Mouse (Mus musculus): ENCODE measurements around the gene Trim31. TPM values are rescaled to one million over a fixed set of nuclear protein-coding genes. Genes with fewer than 3 reads are reported as not detected.

Trim31 gene
- polyA plus RNA-seq, 2 experiments = not detected

- H3K27me3 ChIP-seq (ENCODE audit: control insufficient read depth, insufficient read depth, low read length) = peaks cover 55% of the 10 kb centered on the region
- ATAC-seq (ENCODE audit: insufficient read depth) (no peak), DNase-seq (ENCODE audit: low read depth in 3 of 3, low spot score in 3 of 3) (no peak)
- H3K9me3 ChIP-seq (ENCODE audit: control insufficient read depth, low read length) = no peaks in the 10 kb centered on the region
- WGBS (ENCODE audit: insufficient replicate concordance) = 2% methylated on average over 61 of the region's 62 CpGs
- peak overlapping the region; percentile 35 to 36 for H3K4me3 ChIP-seq (ENCODE audit: insufficient read depth in 1 of 2, low read depth in 2 of 2, low read length in 2 of 2)
- TF ChIP-seq EP300 (IDR thresholded peaks at IDR 0.05; ENCODE audit: low read depth) (no peak), CTCF (IDR thresholded peaks at IDR 0.05; ENCODE audit: low read depth) (0 out of 2 replicates have a peak, but pooled peaks have one; percentile 13)
- H3K4me1 ChIP-seq (replicated peaks; ENCODE audit: control insufficient read depth in 2 of 2, insufficient read depth in 2 of 2, low read length in 1 of 2) = peaks cover 7 to 11% of the 10 kb centered on the region in 2 experiments
- H3K9ac ChIP-seq (replicated peaks) = no peak overlapping the region
- H3K36me3 ChIP-seq (replicated peaks; ENCODE audit: control insufficient read depth, insufficient read depth, low read depth) = no peaks in the 10 kb centered on the region; the same call in 1 of the 2 replicates
- peak overlapping the region; percentile 53 for H3K4me2 ChIP-seq (ENCODE audit: low read depth)
- H3K27ac ChIP-seq = no peak overlapping the region
Measured at GRCm38 (mm10) chr17:36947051-36947819, 49.3 kb downstream of the Trim31 start.

GRCm38 (mm10) chr17:36948286-36948685 lies 50.4 kb downstream of the Trim31 start:
- ATAC-seq (ENCODE audit: insufficient read depth) = no peak
- DNase-seq (ENCODE audit: low read depth in 3 of 3, low spot score in 3 of 3) = no peak
- Histone ChIP-seq H3K36me3 (replicated peaks; ENCODE audit: control insufficient read depth, insufficient read depth, low read depth) (no peaks in the 10 kb centered on the region; the same call in 1 of the 2 replicates), H3K9ac (replicated peaks) (no peak overlapping the region), H3K27me3 (ENCODE audit: control insufficient read depth, insufficient read depth, low read length) (peaks cover 45% of the 10 kb centered on the region), H3K27ac (no peak overlapping the region), H3K4me3 (ENCODE audit: insufficient read depth in 1 of 2, low read depth in 2 of 2, low read length in 2 of 2) (no peak overlapping the region), H3K4me2 (ENCODE audit: low read depth) (no peak overlapping the region), H3K9me3 (ENCODE audit: control insufficient read depth, low read length) (no peaks in the 10 kb centered on the region), H3K4me1 (replicated peaks; ENCODE audit: control insufficient read depth in 2 of 2, insufficient read depth in 2 of 2, low read length in 1 of 2) (peaks cover 7 to 11% of the 10 kb centered on the region in 2 experiments)
- TF ChIP-seq CTCF (IDR thresholded peaks at IDR 0.05; ENCODE audit: low read depth) (no peak), EP300 (IDR thresholded peaks at IDR 0.05; ENCODE audit: low read depth) (no peak)
- WGBS (ENCODE audit: insufficient replicate concordance) = 81% methylated on average over 1 of the region's 1 CpGs

DNA sequence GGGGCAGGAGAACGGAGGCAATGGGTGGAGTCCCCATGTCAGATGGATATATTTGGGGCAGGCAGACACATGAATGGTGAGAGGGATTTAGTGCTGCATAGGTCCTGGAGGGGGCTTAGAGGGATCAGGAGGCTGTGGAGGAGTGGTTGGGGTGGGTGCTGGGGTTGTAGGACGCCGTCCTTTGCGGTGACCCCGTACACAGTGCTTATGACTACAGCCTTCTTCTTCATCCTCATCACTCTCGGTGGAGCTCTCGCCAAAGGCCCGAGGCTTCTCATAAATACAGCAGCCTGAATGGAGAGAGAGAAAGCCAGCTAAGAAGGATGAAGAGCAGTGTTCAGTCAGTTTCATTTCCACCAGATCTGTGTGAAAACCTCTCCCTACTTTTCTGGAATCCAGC lies 51.3 kb downstream of the Trim31 start:
- H3K36me3 ChIP-seq (replicated peaks; ENCODE audit: control insufficient read depth, insufficient read depth, low read depth) = no peaks in the 10 kb centered on the region; the same call in 1 of the 2 replicates
- H3K4me2 ChIP-seq (ENCODE audit: low read depth) = no peak overlapping the region
- H3K4me3 ChIP-seq (ENCODE audit: insufficient read depth in 1 of 2, low read depth in 2 of 2, low read length in 2 of 2) = no peak overlapping the region
- TF ChIP-seq EP300 (IDR thresholded peaks at IDR 0.05; ENCODE audit: low read depth) (no peak), CTCF (IDR thresholded peaks at IDR 0.05; ENCODE audit: low read depth) (no peak)
- DNase-seq (ENCODE audit: low read depth in 3 of 3, low spot score in 3 of 3) (no peak), ATAC-seq (ENCODE audit: insufficient read depth) (no peak)
- H3K9ac ChIP-seq (replicated peaks) = no peak overlapping the region
- 78% methylated on average over 8 of the region's 8 CpGs for WGBS (ENCODE audit: insufficient replicate concordance)
- peaks cover 37% of the 10 kb centered on the region for H3K27me3 ChIP-seq (ENCODE audit: control insufficient read depth, insufficient read depth, low read length)
- peaks cover 7 to 11% of the 10 kb centered on the region in 2 experiments for H3K4me1 ChIP-seq (replicated peaks; ENCODE audit: control insufficient read depth in 2 of 2, insufficient read depth in 2 of 2, low read length in 1 of 2)
- no peaks in the 10 kb centered on the region for H3K9me3 ChIP-seq (ENCODE audit: control insufficient read depth, low read length)
- no peak overlapping the region for H3K27ac ChIP-seq

DNA sequence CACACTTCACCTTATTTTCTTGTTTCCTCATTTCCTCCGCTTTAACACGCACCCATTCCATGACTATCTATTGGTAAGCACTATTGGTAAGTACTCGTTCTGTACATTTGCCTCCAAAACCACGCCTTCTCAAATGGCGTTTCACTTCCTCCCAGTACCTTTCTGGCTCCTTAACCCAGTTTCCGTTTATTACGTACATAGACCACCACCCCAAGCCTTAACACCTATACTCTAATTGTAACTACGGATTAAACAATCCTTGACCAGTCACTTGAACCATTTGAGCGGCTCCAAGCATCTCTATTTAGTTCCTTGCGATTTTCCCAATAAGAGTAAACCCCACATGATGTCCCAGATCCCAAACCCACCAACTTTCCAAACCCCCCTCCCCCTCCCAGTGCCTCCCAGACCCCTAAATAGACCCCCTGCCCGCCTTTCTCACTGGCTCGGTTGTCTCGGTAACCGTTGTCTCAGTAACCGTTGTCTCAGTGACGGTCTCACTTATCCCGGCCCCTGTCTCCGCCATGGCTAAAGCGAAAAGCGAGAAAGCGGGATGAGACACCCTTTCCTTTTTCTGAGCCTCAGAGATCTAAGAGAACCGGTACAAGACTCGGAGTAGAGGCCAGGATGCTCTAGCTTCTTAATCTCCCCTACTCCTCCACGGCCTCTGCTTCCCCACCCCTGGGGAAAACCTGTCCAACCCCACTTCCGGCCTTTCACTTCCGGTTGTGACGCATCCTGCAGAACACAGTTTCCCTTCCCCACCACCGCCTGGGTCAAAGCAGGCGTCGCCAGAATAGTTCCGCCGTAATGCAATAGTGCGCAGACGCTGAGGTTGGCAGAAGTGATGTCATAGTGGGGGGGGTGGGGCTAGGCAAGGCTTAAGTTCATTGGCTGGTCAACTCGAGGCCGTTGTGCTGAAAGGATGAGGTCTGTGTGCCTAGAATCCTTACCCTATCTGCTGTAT lies 53.3 kb downstream of the Trim31 start, which contains the start of gene Ppp1r11:
TSS of gene Ppp1r11 (minus strand) at position 761 of the 967 bp plus-strand sequence.
- peak; percentile 94 to 96 (median 96) for DNase-seq (ENCODE audit: low read depth in 3 of 3, low spot score in 3 of 3)
- Histone ChIP-seq H3K4me3 (ENCODE audit: insufficient read depth in 1 of 2, low read depth in 2 of 2, low read length in 2 of 2) (peak within 1 kb of the TSS; percentile 73 to 95), H3K4me1 (replicated peaks; ENCODE audit: control insufficient read depth in 2 of 2, insufficient read depth in 2 of 2, low read length in 1 of 2) (peaks cover 7 to 11% of the 10 kb centered on the region in 2 experiments), H3K36me3 (replicated peaks; ENCODE audit: control insufficient read depth, insufficient read depth, low read depth) (no peaks in the 10 kb centered on the region; the same call in 1 of the 2 replicates), H3K27ac (peak within 1 kb of the TSS; percentile 38), H3K9ac (replicated peaks) (peak within 1 kb of the TSS; percentile 74), H3K27me3 (ENCODE audit: control insufficient read depth, insufficient read depth, low read length) (peaks cover 17% of the 10 kb centered on the region), H3K4me2 (ENCODE audit: low read depth) (peak within 1 kb of the TSS; percentile 87), H3K9me3 (ENCODE audit: control insufficient read depth, low read length) (no peaks in the 10 kb centered on the region)
- peak; percentile 98 for ATAC-seq (ENCODE audit: insufficient read depth)
- WGBS (ENCODE audit: insufficient replicate concordance) = under 1% methylated on average over 36 of the region's 36 CpGs
- no peak for TF ChIP-seq CTCF (IDR thresholded peaks at IDR 0.05; ENCODE audit: low read depth)
- no peak for TF ChIP-seq EP300 (IDR thresholded peaks at IDR 0.05; ENCODE audit: low read depth)

All from liver, embryonic 14.5 days (tissue).